Mouse (Mus musculus) E14TG2a.4 (cell line): Measurements from ENCODE around the gene Atad1.

ENCODE experiments used
- H3K27me3 ChIP-seq: 2 replicates; pipeline ENCODE4 v1.6.1; 2014; ENCODE audit warnings: low read length, control low read depth; ENCODE audit not compliant: insufficient read depth
- H3K36me3 ChIP-seq: 2 replicates; pipeline ENCODE4 v1.6.1; 2014; ENCODE audit warnings: low read length, control low read depth; ENCODE audit not compliant: insufficient read depth
- H3K4me1 ChIP-seq: replicated peaks from 2 replicates; pipeline ENCODE4 v1.6.1; 2014; ENCODE audit warnings: low read depth, low read length, control low read depth
- H3K4me3 ChIP-seq: replicated peaks from 2 replicates; pipeline ENCODE4 v1.5.1; 2014; ENCODE audit warnings: mild to moderate bottlenecking, low read length
- H3K9me3 ChIP-seq: 2 replicates; pipeline ENCODE4 v1.6.1; 2014; ENCODE audit warnings: low read length, control low read depth
- CTCF ChIP-seq: conservative IDR thresholded peaks from 2 replicates; pipeline ENCODE4 v1.5.1; 2014; ENCODE audit warnings: low read length
- NANOG ChIP-seq: IDR thresholded peaks from 2 replicates; pipeline ENCODE4 v1.6.1; 2014; ENCODE audit warnings: borderline replicate concordance, low read length, mixed read lengths
- POU5F1 ChIP-seq: IDR thresholded peaks from 2 replicates; pipeline ENCODE4 v1.6.1; 2014; ENCODE audit warnings: low read length, borderline replicate concordance

The Atad1 gene

GRCm38 (mm10) chr19:32726451-32727325 lies 12.9 kb downstream of the Atad1 start:
- TF ChIP-seq CTCF: no peak
- TF ChIP-seq NANOG: peak; percentile 92
- no peak for TF ChIP-seq POU5F1
- H3K9me3 ChIP-seq: no peaks in the 10 kb centered on the region
- H3K4me3 ChIP-seq: peak overlapping the region; percentile 63
- H3K36me3 ChIP-seq: no peaks in the 10 kb centered on the region
- H3K4me1 ChIP-seq: peaks cover 71% of the 10 kb centered on the region
- H3K27me3 ChIP-seq: no peaks in the 10 kb centered on the region

DNA sequence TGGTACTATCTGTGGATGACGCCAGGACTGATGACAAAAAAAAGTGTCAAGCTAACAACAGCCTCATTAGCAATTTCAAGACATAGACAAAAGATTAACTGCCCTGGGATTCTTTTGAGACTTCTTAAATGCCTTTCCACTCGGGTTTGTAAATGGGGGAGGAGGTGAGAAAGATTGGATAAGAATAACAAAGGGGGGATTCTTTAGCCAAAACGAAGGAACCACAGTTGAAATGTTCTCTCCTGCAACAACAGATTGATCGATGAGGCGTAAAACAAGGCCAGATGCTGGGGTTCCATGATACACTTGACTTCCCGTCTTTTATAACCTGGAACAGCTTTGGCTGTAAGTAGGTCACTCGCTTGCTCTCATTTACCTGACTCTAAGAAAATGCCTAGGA lies 15.8 kb downstream of the Atad1 start:
- H3K4me1 ChIP-seq: peaks cover 63% of the 10 kb centered on the region
- no peaks in the 10 kb centered on the region for H3K36me3 ChIP-seq
- H3K27me3 ChIP-seq: no peaks in the 10 kb centered on the region
- peak overlapping the region; percentile 63 for H3K4me3 ChIP-seq
- TF ChIP-seq POU5F1 (no peak), NANOG (peak; percentile 78; the same call in 1 of the 2 replicates)
- no peaks in the 10 kb centered on the region for H3K9me3 ChIP-seq

DNA sequence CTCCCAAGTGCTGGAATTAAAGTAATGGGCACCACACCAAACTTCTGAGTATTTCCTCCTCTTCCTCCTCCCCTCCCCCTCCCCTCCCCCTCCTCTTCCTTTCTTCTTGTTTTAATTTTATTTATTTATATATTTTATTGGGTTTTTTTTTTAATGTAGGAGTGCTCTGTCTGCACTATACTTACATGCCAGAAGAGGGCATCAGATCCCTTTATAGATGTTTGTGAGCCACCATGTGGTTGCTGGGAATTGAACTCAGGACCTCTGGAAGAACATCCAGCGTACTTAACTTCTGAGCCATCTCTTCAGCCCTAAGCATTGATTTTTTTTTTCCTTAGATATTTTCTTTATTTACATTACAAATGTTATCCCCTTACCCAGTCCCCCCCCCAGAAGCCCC lies 19.3 kb downstream of the Atad1 start:
- peaks cover 35% of the 10 kb centered on the region for H3K4me1 ChIP-seq
- TF ChIP-seq NANOG: no peak
- TF ChIP-seq CTCF: peak; percentile 38
- no peak for TF ChIP-seq POU5F1
- H3K4me3 ChIP-seq: no peak overlapping the region
- H3K27me3 ChIP-seq: no peaks in the 10 kb centered on the region
- no peaks in the 10 kb centered on the region for H3K9me3 ChIP-seq
- H3K36me3 ChIP-seq: no peaks in the 10 kb centered on the region

GRCm38 (mm10) chr19:32717590-32717989 lies 22.0 kb downstream of the Atad1 start:
- no peak overlapping the region for H3K4me3 ChIP-seq
- H3K27me3 ChIP-seq: no peaks in the 10 kb centered on the region
- no peaks in the 10 kb centered on the region for H3K9me3 ChIP-seq
- no peaks in the 10 kb centered on the region for H3K36me3 ChIP-seq
- no peak for TF ChIP-seq NANOG
- TF ChIP-seq CTCF: peak; percentile 8; the same call in 1 of the 2 replicates
- H3K4me1 ChIP-seq: peaks cover 18% of the 10 kb centered on the region

DNA sequence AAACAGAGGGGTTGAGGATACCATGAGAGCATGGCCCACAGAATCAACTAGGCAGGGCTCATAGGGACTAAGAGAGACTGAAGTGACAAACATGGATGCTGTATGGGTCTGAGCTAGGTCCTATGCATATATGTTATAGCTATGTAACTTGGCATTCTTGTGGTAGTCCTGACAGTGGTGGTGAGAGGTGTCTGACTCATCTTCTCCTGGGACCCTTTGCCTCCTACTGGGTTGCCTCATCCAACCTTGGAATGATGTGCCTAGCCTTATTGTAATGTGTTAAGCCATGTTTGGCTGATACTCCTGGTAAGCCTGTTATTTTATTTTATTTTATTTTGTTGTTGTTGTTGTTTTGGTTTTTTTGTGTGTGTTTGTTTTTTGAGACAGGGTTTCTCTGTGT lies 23.9 kb downstream of the Atad1 start:
- H3K36me3 ChIP-seq: no peaks in the 10 kb centered on the region
- no peak for TF ChIP-seq CTCF
- TF ChIP-seq POU5F1: no peak
- no peak for TF ChIP-seq NANOG

DNA sequence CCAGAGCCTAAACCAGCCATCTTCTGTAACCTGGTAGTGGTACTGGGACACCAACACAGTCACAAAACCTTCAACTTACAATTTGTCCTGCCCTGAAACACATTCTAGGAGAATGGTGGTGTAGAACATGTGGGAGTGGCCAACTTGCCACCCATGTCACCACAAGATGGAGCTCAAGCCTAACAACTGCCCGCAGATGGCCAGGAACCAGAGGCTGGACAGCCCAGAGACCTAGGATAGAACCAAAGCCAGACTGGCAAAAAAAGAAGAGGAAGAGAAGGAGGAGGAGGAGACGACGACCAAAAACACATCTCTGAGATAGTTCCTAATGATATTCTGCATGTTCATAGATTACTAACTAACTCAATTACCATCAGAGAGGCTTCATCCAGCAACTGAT lies 24.4 kb downstream of the Atad1 start:
- Histone ChIP-seq H3K36me3 (0 out of 2 replicates have a peak, but pooled peaks cover under 1% of the 10 kb centered on the region), H3K27me3 (no peaks in the 10 kb centered on the region), H3K9me3 (no peaks in the 10 kb centered on the region), H3K4me1 (peaks cover 25% of the 10 kb centered on the region), H3K4me3 (no peak overlapping the region)
- TF ChIP-seq NANOG (no peak), CTCF (peak; percentile 44; the same call in 1 of the 2 replicates)

More for the DNA sequence above, 23.9 kb downstream of the Atad1 start:
- Histone ChIP-seq H3K4me1 (peaks cover 22% of the 10 kb centered on the region), H3K4me3 (no peak overlapping the region), H3K9me3 (no peaks in the 10 kb centered on the region), H3K27me3 (no peaks in the 10 kb centered on the region)

DNA sequence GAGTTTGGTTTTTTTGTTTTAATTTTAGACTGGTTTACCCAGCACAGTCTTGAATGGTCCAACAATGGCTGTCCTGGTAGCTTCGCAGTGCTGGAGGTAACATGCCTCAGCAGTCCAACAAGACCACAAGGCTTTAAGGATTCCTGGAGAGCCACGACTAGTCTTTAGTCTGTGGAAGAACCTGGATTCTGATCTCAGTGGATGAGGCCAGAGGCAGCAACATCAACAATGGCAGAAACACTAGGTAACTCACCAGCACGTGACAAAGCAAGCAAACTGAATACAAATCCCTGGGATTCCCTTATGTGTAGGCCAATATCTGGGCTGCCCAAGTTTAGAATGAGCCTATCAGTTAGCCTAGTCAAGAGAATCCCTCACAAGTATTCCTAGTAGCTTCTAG lies 26.1 kb downstream of the Atad1 start:
- no peak for TF ChIP-seq CTCF
- peaks cover 15% of the 10 kb centered on the region; the same call in 1 of the 2 replicates for H3K36me3 ChIP-seq
- no peaks in the 10 kb centered on the region for H3K27me3 ChIP-seq
- no peaks in the 10 kb centered on the region for H3K9me3 ChIP-seq
- no peak overlapping the region for H3K4me3 ChIP-seq
- H3K4me1 ChIP-seq: peaks cover 41% of the 10 kb centered on the region

GRCm38 (mm10) chr19:32712588-32713042 lies 27.0 kb downstream of the Atad1 start:
- Histone ChIP-seq H3K4me1 (peaks cover 45% of the 10 kb centered on the region), H3K36me3 (peaks cover 15% of the 10 kb centered on the region; the same call in 1 of the 2 replicates), H3K4me3 (peak overlapping the region; percentile 93), H3K27me3 (no peaks in the 10 kb centered on the region), H3K9me3 (no peaks in the 10 kb centered on the region)
- no peak for TF ChIP-seq NANOG
- TF ChIP-seq CTCF: no peak
- TF ChIP-seq POU5F1: no peak
